Mouse (Mus musculus) myocyte (in vitro differentiated cells): ENCODE results near the gene Vav2.

Source experiments
- MAX ChIP-seq: IDR thresholded peaks from one replicate; pipeline ENCODE4 v1.6.1; 2011; ENCODE audit warnings: low read depth, mild to moderate bottlenecking, control low read depth
- MYOD1 ChIP-seq, 3 experiments: IDR thresholded peaks; one replicate each; pipeline ENCODE4 v1.6.1; 2011; ENCODE audit warnings: control low read depth in 2 of 3, low read depth in 2 of 3, mild to moderate bottlenecking in 2 of 3, moderate library complexity in 1 of 3; ENCODE audit not compliant: insufficient read length in 2 of 3, control insufficient read depth in 1 of 3
- POLR2A ChIP-seq: IDR thresholded peaks from one replicate; pipeline ENCODE4 v1.6.1; 2011; ENCODE audit warnings: low read depth, mild to moderate bottlenecking, control low read depth, moderate library complexity; ENCODE audit not compliant: insufficient read length

DNA sequence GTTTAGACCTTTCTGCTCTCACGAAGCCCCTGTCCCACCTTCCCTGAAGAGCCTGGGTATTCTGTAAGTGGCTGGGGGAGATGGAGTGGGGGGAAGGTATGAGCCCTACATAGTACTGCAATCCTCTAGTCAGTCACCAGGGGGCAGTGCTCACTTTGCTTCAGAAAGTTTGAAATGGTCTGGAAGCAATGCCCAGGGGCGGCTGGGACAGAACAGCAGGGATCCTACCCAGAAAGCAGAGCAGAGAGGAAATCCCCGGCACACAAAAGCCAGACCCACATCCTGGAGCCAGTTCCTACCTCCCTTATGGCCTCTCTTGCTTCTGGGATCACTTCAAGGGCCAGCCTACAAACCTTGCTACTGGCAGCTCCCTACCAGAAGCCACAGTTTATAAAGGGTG, 137.8 kb downstream of the Vav2 start:
- TF ChIP-seq POLR2A, result no peak
- no peak for TF ChIP-seq MYOD1 (IDR thresholded peaks at IDR 0.05; ENCODE audit: control insufficient read depth in 1 of 3, insufficient read length in 2 of 3, low read depth in 2 of 3)
- TF ChIP-seq MAX, result no peak
